Mouse (Mus musculus) lung, embryonic 14.5 days (tissue): ENCODE measurements at regions not wholly inside any gene's neighbourhood (a gene's known extent, or its start where the extent isn't known, plus 50 kb on each side); places are given as distances from the start of the nearest gene placed in this dataset.

Experiments
- ATAC-seq: fragments of 200-750 bp; cut with Nextera tagmentation; 2 replicates; pipeline ENCODE4 v1.8.0; 2017; ENCODE audit warnings: mild to moderate bottlenecking, moderate TSS enrichment, moderate library complexity; ENCODE audit not compliant: insufficient read depth
- DNase-seq: peaks from one replicate; pipeline ENCODE4 v3.0.0-alpha.2; 2015
- H3K27ac ChIP-seq: fragments of 300-500 bp; sonication (generic); 2 replicates; pipeline ENCODE4 v1.5.1; 2014; ENCODE audit warnings: low read depth, mild to moderate bottlenecking, moderate library complexity
- H3K27me3 ChIP-seq: fragments of 300-500 bp; sonication (generic); 2 replicates; pipeline ENCODE4 v1.6.1; 2014; ENCODE audit warnings: low read length, control low read depth; ENCODE audit not compliant: insufficient read depth
- H3K36me3 ChIP-seq: fragments of 300-500 bp; sonication (generic); 2 replicates; pipeline ENCODE4 v1.6.1; 2014; ENCODE audit warnings: control low read depth; ENCODE audit not compliant: insufficient read depth
- H3K4me1 ChIP-seq: fragments of 300-500 bp; sonication (generic); 2 replicates; pipeline ENCODE4 v1.6.1; 2014; ENCODE audit warnings: antibody characterized with exemption, control low read depth; ENCODE audit not compliant: insufficient read depth
- H3K4me2 ChIP-seq: fragments of 300-500 bp; sonication (generic); 2 replicates; pipeline ENCODE4 v1.6.1; 2014; ENCODE audit warnings: mild to moderate bottlenecking
- H3K4me3 ChIP-seq: fragments of 300-500 bp; sonication (generic); 2 replicates; pipeline ENCODE4 v1.5.1; 2014; ENCODE audit warnings: low read depth, low read length
- H3K9ac ChIP-seq: fragments of 300-500 bp; sonication (generic); 2 replicates; pipeline ENCODE4 v1.6.1; 2014
- H3K9me3 ChIP-seq: fragments of 300-500 bp; sonication (generic); 2 replicates; pipeline ENCODE4 v1.6.1; 2016; ENCODE audit warnings: low read depth, low read length, control low read depth
- CTCF ChIP-seq: IDR thresholded peaks from 2 replicates; pipeline ENCODE4 v1.5.1; 2016; ENCODE audit warnings: antibody characterized with exemption, low read depth
- WGBS: fragments of 180-500 bp; shearing (Covaris S2); extraction: QIAGEN DNeasy Blood & Tissue Kit; methylation state at CpG from one replicate; pipeline ENCODE4 v1.1.7; 2014; 5-methylcytosine and 5-hydroxymethylcytosine counted together

DNA sequence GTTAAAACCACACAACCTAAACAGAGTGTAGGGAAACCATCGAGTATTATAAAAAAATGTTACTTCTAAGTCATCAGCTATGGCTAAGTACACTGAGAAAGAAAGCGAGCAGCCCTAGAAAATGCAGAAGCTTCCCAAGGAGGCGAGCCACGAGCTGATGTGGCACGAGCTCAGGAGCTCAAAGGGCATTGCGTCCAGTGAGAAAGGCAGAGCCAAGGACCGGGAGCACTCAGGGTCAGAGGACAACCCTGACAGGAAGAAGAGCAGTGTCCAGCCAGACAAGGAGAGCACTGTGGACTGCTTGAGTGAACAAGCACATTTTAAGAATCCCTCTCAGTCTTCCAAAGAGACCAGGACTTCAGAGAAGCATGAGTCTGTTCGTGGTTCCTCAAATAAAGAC, 335.6 kb upstream of the Ano5 start:
- TF ChIP-seq CTCF: no peak
- Histone ChIP-seq H3K4me1 (no peaks in the 10 kb centered on the region), H3K4me2 (no peak overlapping the region), H3K9me3 (no peaks in the 10 kb centered on the region), H3K27ac (no peak overlapping the region), H3K27me3 (no peaks in the 10 kb centered on the region), H3K9ac (no peak overlapping the region), H3K36me3 (no peaks in the 10 kb centered on the region), H3K4me3 (no peak overlapping the region)
- WGBS: 78% methylated on average over 8 of the region's 8 CpGs
- DNase-seq (no peak), ATAC-seq (no peak)

DNA sequence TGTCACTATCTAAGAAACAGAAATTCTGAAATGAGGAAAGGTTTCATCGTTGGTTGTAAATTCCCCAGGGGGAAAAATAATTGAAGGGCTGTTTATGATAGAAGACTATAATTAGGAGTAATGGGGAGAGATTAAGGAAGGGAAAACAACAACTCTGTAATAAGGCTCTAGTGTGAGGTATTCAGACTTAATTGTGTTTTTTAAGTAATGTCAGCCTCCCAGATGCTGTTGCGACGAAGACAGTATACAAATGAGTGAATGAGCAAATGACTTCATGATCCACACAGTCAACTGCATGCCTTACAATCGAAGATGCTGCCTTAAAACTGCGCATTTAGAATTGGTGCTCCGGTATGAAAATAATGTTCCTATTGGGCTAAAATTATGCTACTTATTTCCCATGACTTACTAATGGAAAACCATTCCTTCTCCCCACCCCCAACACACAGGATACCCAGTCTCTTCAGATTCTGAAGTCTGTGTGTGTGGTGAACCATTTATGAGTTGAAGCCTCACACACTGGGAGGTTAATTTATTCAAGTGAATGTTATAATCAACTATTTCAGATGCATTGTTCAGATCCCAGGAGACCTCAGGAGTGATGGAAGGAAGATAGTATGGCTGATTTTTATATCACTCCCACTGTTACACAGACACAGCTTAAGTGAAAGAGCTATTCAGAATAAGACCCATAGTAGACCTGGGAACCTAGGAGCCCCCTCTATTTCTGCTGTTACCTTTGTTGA, 295.2 kb upstream of the Ano5 start:
- Histone ChIP-seq H3K4me1 (no peaks in the 10 kb centered on the region), H3K4me2 (no peak overlapping the region), H3K9ac (no peak overlapping the region), H3K9me3 (no peaks in the 10 kb centered on the region), H3K27ac (no peak overlapping the region), H3K4me3 (no peak overlapping the region), H3K27me3 (no peaks in the 10 kb centered on the region), H3K36me3 (no peaks in the 10 kb centered on the region)
- no peak for ATAC-seq
- no peak for TF ChIP-seq CTCF
- 84% methylated on average over 6 of the region's 6 CpGs for WGBS
- no peak for DNase-seq

DNA sequence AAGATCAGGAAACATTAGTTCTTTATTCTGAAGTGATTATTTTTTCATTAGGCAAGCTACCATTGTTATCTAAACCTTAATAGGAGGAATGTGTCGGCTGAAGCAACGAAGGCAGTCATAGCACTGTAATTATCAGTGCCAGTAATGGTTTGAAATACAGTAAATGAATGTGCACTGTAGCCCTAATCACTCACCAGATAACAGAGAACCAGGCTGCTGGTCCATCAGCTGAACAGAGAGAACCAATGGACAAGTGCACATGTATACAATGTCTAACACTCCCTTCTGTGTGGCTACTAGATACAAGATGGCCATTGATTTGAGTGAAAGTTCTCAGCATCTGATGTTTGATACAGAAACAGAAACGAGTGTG, 294.6 kb upstream of the Ano5 start:
- no peaks in the 10 kb centered on the region for H3K4me1 ChIP-seq
- no peaks in the 10 kb centered on the region for H3K9me3 ChIP-seq
- H3K4me3 ChIP-seq: no peak overlapping the region
- DNase-seq (no peak), ATAC-seq (no peak)
- no peak for TF ChIP-seq CTCF
- no peak overlapping the region for H3K4me2 ChIP-seq
- no peak overlapping the region for H3K9ac ChIP-seq
- no peaks in the 10 kb centered on the region for H3K27me3 ChIP-seq
- WGBS: 55% methylated on average over 3 of the region's 3 CpGs
- no peak overlapping the region for H3K27ac ChIP-seq
- no peaks in the 10 kb centered on the region for H3K36me3 ChIP-seq

DNA sequence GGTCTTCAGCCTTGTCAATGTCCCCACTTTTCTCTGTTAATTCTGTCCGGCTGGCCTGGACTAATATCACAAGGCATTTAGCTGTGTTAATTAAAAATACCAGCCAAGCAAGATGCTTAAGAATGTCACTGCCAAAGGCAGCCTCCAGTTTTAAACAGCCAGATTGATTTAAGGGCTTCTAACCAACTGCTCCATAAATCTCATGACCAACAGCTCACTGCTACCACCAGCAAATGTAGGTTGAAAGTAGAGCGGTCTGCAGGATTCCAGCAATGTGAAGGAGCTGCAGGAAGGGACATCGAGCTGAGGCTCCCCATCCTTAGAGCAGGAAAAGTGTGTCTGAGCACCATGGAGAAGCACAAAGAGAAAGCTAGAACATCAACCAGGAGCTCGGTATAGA, 289.5 kb upstream of the Ano5 start:
- no peaks in the 10 kb centered on the region for H3K4me1 ChIP-seq
- ATAC-seq (no peak), DNase-seq (no peak)
- no peak for TF ChIP-seq CTCF
- H3K9me3 ChIP-seq: no peaks in the 10 kb centered on the region
- H3K27ac ChIP-seq: no peak overlapping the region
- H3K9ac ChIP-seq: no peak overlapping the region
- whole genome bisulfite sequencing: 84% methylated on average over 4 of the region's 4 CpGs
- H3K27me3 ChIP-seq: no peaks in the 10 kb centered on the region
- H3K4me2 ChIP-seq: no peak overlapping the region
- H3K4me3 ChIP-seq: no peak overlapping the region
- H3K36me3 ChIP-seq: no peaks in the 10 kb centered on the region

DNA sequence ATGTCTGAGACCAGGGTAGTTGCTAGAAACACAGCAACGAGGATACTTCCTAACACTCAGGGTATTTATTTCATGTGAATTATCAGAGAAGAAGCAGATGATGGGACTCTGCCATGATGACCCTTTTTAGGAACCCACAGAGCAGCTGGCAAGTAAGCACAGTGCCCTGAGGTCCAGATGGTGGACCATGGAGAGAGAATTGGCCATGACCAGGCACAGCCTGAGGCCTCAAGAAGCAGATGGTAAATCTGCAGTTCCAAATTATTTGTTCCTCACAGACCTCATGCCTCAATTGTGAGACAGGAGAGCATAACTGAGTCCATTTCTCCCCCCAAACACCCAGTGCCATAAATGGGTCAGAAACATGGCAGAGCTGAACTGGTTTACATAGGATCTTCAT, 289.0 kb upstream of the Ano5 start:
- Histone ChIP-seq H3K4me1 (no peaks in the 10 kb centered on the region), H3K9ac (no peak overlapping the region), H3K9me3 (no peaks in the 10 kb centered on the region), H3K4me2 (no peak overlapping the region), H3K4me3 (no peak overlapping the region), H3K36me3 (no peaks in the 10 kb centered on the region), H3K27me3 (no peaks in the 10 kb centered on the region), H3K27ac (no peak overlapping the region)
- ATAC-seq: no peak
- 72% methylated on average over 1 of the region's 1 CpGs for WGBS
- no peak for TF ChIP-seq CTCF
- DNase-seq: no peak

DNA sequence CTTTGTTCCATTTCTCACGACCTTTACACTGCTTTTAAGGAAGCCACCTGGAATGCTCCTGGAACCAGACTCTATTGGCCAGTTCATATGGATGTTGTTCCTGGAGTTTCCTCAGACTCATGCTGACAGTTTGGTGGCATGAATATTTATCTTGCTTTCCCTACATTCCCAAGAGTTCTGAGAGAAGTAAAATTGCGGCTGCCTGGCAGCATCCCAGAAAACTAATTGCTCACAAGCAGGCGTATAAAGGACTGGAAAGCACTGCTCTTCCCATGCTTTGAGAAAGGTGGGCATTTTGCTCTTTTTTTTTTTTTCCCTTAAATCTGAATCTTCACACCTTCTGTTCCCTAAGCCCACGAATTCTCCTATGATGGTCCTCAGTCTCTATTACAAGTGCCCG, 283.7 kb upstream of the Ano5 start:
- 55% methylated on average over 5 of the region's 5 CpGs for WGBS
- H3K4me2 ChIP-seq: no peak overlapping the region
- peak; percentile 2 for DNase-seq

DNA sequence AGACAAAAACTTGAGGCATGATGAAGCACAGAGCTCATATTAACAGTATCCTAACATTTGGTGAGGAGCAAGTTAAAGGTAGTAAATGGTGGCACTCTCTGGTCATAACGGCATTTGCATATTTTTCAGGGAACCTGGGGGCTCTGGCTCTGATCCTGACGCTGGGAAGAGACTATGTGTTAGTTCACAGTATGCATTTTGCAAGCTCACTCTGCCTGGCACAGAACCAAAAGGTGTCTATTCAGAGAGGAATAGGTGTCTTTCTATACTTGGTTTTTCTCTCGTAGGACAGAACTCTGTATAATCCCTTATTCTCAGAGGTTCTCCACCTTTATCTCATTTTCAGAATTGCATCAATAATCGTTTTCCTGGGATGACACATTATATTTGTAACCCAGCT, 276.2 kb upstream of the Ano5 start:
- Histone ChIP-seq H3K36me3 (no peaks in the 10 kb centered on the region), H3K27me3 (no peaks in the 10 kb centered on the region), H3K4me2 (no peak overlapping the region), H3K9me3 (no peaks in the 10 kb centered on the region), H3K9ac (no peak overlapping the region), H3K4me3 (no peak overlapping the region), H3K27ac (no peak overlapping the region), H3K4me1 (no peaks in the 10 kb centered on the region)
- no peak for TF ChIP-seq CTCF
- DNase-seq: no peak
- ATAC-seq: no peak
- 70% methylated on average over 4 of the region's 4 CpGs for WGBS

More for the DNA sequence above, 283.7 kb upstream of the Ano5 start:
- Histone ChIP-seq H3K36me3 (no peaks in the 10 kb centered on the region), H3K9ac (no peak overlapping the region), H3K27me3 (no peaks in the 10 kb centered on the region), H3K4me3 (no peak overlapping the region), H3K9me3 (no peaks in the 10 kb centered on the region), H3K27ac (no peak overlapping the region), H3K4me1 (no peaks in the 10 kb centered on the region)
- ATAC-seq: no peak
- TF ChIP-seq CTCF: no peak

DNA sequence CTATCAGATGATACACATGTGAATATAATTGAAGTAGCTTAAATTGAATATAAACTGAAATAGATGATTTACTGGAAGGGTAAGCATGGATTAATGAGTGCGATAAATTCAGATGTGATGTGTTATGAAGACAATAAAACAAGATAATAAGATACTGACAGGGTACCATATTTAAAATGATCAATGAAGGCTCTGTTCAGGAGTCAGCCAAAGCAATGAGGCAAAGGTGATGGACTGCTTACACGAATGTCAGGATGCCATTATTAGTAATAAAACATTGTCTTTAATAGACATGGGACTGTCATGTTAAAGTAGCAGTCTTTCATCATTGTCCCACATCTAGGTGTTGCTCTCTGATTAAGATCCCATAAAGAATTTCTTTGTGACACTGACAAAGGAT, 263.1 kb upstream of the Ano5 start:
- H3K36me3 ChIP-seq: no peaks in the 10 kb centered on the region
- no peaks in the 10 kb centered on the region for H3K9me3 ChIP-seq
- no peaks in the 10 kb centered on the region for H3K4me1 ChIP-seq
- H3K27me3 ChIP-seq: no peaks in the 10 kb centered on the region
- no peak for TF ChIP-seq CTCF
- ATAC-seq (no peak), DNase-seq (no peak)
- no peak overlapping the region for H3K4me3 ChIP-seq
- H3K4me2 ChIP-seq: no peak overlapping the region
- no peak overlapping the region for H3K27ac ChIP-seq
- no peak overlapping the region for H3K9ac ChIP-seq
- 66% methylated on average over 2 of the region's 2 CpGs for WGBS
